Mouse (Mus musculus): ENCODE measurements around the gene Amph.
"Not testable (repeated sequence)": the region's sequence is repeated elsewhere in the genome, so short reads cannot be mapped to it uniquely, and the experiment has no call there.

Gene Amph

GRCm38 (mm10) chr13:19025906-19026305, 77.9 kb downstream of the Amph start:
- no peak for DNase-seq (ENCODE audit: low spot score)

GRCm38 (mm10) chr13:19026923-19027322, 78.9 kb downstream of the Amph start:
- DNase-seq (ENCODE audit: low spot score), result no peak

- no peak for DNase-seq (ENCODE audit: low spot score)
Observed at GRCm38 (mm10) chr13:19027766-19028350, 79.9 kb downstream of the Amph start.

- no peak for DNase-seq (ENCODE audit: low spot score)
Observed at GRCm38 (mm10) chr13:19031916-19032688, 84.1 kb downstream of the Amph start.

GRCm38 (mm10) chr13:19052090-19052489, 104.1 kb downstream of the Amph start:
- DNase-seq (ENCODE audit: low spot score), result no peak

GRCm38 (mm10) chr13:19054504-19054903, 106.5 kb downstream of the Amph start:
- no peak for DNase-seq (ENCODE audit: low spot score)

- no peak for DNase-seq (ENCODE audit: low spot score)
Observed at GRCm38 (mm10) chr13:19072261-19072660, 124.3 kb downstream of the Amph start.

- DNase-seq (ENCODE audit: low spot score), result no peak
Observed at GRCm38 (mm10) chr13:19077427-19077826, 129.4 kb downstream of the Amph start.

GRCm38 (mm10) chr13:19081932-19082331, 133.9 kb downstream of the Amph start:
- DNase-seq (ENCODE audit: low spot score), result no peak

- DNase-seq (ENCODE audit: low spot score), result no peak
Observed at GRCm38 (mm10) chr13:19094571-19094970, 146.6 kb downstream of the Amph start.

GRCm38 (mm10) chr13:19097117-19097516, 149.1 kb downstream of the Amph start:
- DNase-seq (ENCODE audit: low spot score), result no peak

GRCm38 (mm10) chr13:19101889-19102402, 153.9 kb downstream of the Amph start:
- DNase-seq (ENCODE audit: low spot score), result no peak

GRCm38 (mm10) chr13:19106418-19106817, 158.4 kb downstream of the Amph start:
- DNase-seq (ENCODE audit: low spot score), result no peak

GRCm38 (mm10) chr13:19109331-19109730, 161.3 kb downstream of the Amph start:
- DNase-seq (ENCODE audit: low spot score), result no peak

- no peak for DNase-seq (ENCODE audit: low spot score)
Observed at GRCm38 (mm10) chr13:19113034-19113922, 165.3 kb downstream of the Amph start.

- DNase-seq (ENCODE audit: low spot score), result not testable (repeated sequence)
Observed at GRCm38 (mm10) chr13:19114761-19115160, 166.8 kb downstream of the Amph start.

- DNase-seq (ENCODE audit: low spot score), result no peak
Observed at GRCm38 (mm10) chr13:19126912-19127552, 179.0 kb downstream of the Amph start.

- DNase-seq (ENCODE audit: low spot score), result no peak
Observed at GRCm38 (mm10) chr13:19133833-19134232, 185.8 kb downstream of the Amph start.

GRCm38 (mm10) chr13:19137212-19137611, 189.2 kb downstream of the Amph start:
- DNase-seq (ENCODE audit: low spot score), result no peak

GRCm38 (mm10) chr13:19137932-19138331, 189.9 kb downstream of the Amph start:
- DNase-seq (ENCODE audit: low spot score), result no peak

GRCm38 (mm10) chr13:19138550-19138949, 190.5 kb downstream of the Amph start:
- DNase-seq (ENCODE audit: low spot score), result no peak

- DNase-seq (ENCODE audit: low spot score), result no peak
Observed at GRCm38 (mm10) chr13:19139104-19139503, 191.1 kb downstream of the Amph start.
